Mouse (Mus musculus): ENCODE data around the gene Rbm15b. TPM values are rescaled to one million over a fixed set of nuclear protein-coding genes. Genes with fewer than 3 reads are reported as not detected.

Rbm15b gene
- polyA plus RNA-seq, 1 experiment from 2014 or later: 13.4 TPM

Other genes with a start within 250 kb of the Rbm15b start
- gene Grm2, start 231.3 kb downstream of the Rbm15b start, polyA plus RNA-seq (2015; fragmentation: Nextera tagmentation; extraction: Ambion mirVana): 0.13 TPM in 1 of 2 replicates, not detected in the other
- 57.9 and 63.5 TPM in 2 replicates for gene Tex264, start 201.5 kb downstream of the Rbm15b start, polyA plus RNA-seq (2015; fragmentation: Nextera tagmentation; extraction: Ambion mirVana)
- 8.5 and 9.6 TPM in 2 replicates for gene Rad54l2, start 98.2 kb downstream of the Rbm15b start, polyA plus RNA-seq (2015; fragmentation: Nextera tagmentation; extraction: Ambion mirVana)
- gene Dcaf1, start 65.6 kb downstream of the Rbm15b start, polyA plus RNA-seq (2015; fragmentation: Nextera tagmentation; extraction: Ambion mirVana): 21.5 and 26.7 TPM in 2 replicates
- 242 and 297 TPM in 2 replicates for gene Manf, start 4.6 kb upstream of the Rbm15b start, polyA plus RNA-seq (2015; fragmentation: Nextera tagmentation; extraction: Ambion mirVana)

Measured in embryonic facial prominence, embryonic 13.5 days (tissue).